Mouse (Mus musculus): ENCODE measurements around the gene Lhx1. TPM values are rescaled to one million over a fixed set of nuclear protein-coding genes. Genes with fewer than 3 reads are reported as not detected.

Lhx1 gene
- total and polyA plus RNA-seq, 3 experiments: 0.04 TPM; not detected in 2

- H3K79me2 ChIP-seq (replicated peaks; ENCODE audit: control insufficient read depth, extremely low read depth, insufficient read depth, poor library complexity, severe bottlenecking): peaks cover 28% of the 10 kb centered on the region
- H3K4me2 ChIP-seq (ENCODE audit: insufficient read depth, low read depth, poor library complexity, severe bottlenecking): no peak overlapping the region
- H3K36me3 ChIP-seq (replicated peaks in 1 of 2; ENCODE audit: control insufficient read depth in 1 of 2, insufficient read depth in 1 of 2, low read length in 1 of 2): peaks cover 32 to 71% of the 10 kb centered on the region in 2 experiments
- H3K9ac ChIP-seq (ENCODE audit: insufficient read depth, low read depth): no peak overlapping the region
- TF ChIP-seq MYC (IDR thresholded peaks at IDR 0.05; ENCODE audit: low read depth, low read length): no peak
- TF ChIP-seq POLR2AphosphoS2 (IDR thresholded peaks at IDR 0.05; ENCODE audit: low read depth, low read length): no peak
- no peak for TF ChIP-seq SMC3 (IDR thresholded peaks at IDR 0.05; ENCODE audit: low read depth, low read length)
- TF ChIP-seq BHLHE40 (IDR thresholded peaks at IDR 0.05; ENCODE audit: low read depth, low read length): no peak
- TF ChIP-seq RCOR1 (conservative IDR thresholded peaks at IDR 0.05; ENCODE audit: low read depth, low read length): no peak
- TF ChIP-seq ZNF384 (IDR thresholded peaks at IDR 0.05; ENCODE audit: low read depth, low read length): no peak
- no peak for TF ChIP-seq NRF1 (IDR thresholded peaks at IDR 0.05; ENCODE audit: low read depth, low read length)
- TF ChIP-seq MAX (IDR thresholded peaks at IDR 0.05; ENCODE audit: low read length): no peak
- TF ChIP-seq PAX5 (IDR thresholded peaks at IDR 0.05; ENCODE audit: low read length): no peak
- no peak overlapping the region for H3K4me3 ChIP-seq (replicated peaks in 1 of 3; ENCODE audit: low read depth in 2 of 3, low read length in 2 of 3, poor library complexity in 1 of 3)
- in situ Hi-C loops (cut with MboI; ENCODE audit: low pct_ligation_motif_present, low pct_unique_long_range_greater_than_20kb, low sequenced_read_pairs) (no loop called here), dilution Hi-C loops (cut with MboI; ENCODE audit: extremely low pct_ligation_motif_present, extremely low pct_unique_long_range_greater_than_20kb, low sequenced_read_pairs) (no loop called here)
- no peak for DNase-seq (ENCODE audit: extremely low read depth)
- no peaks in the 10 kb centered on the region for H3K27me3 ChIP-seq (replicated peaks)
- no peaks in the 10 kb centered on the region for H3K9me3 ChIP-seq (replicated peaks; ENCODE audit: low read length)
- peaks cover under 1 to 13% of the 10 kb centered on the region in 2 experiments; a peak in 3 of 4 replicates for H3K4me1 ChIP-seq (ENCODE audit: control insufficient read depth in 1 of 2, insufficient read depth in 2 of 2)
- no peak overlapping the region for H3K27ac ChIP-seq (ENCODE audit: insufficient read depth, low read depth)
Observed at GRCm38 (mm10) chr11:84473093-84473667, 52.2 kb downstream of the Lhx1 start.

Other genes with a start within 250 kb of the Lhx1 start
- 71.7 and 99.7 TPM in 2 replicates for gene Aatf, start 12.0 kb downstream of the Lhx1 start, total RNA-seq (2012; rRNA removed)
- gene Aatf, start 12.0 kb downstream of the Lhx1 start, total RNA-seq (2014; rRNA removed): 69.8 and 78.0 TPM in 2 replicates
- gene Aatf, start 12.0 kb downstream of the Lhx1 start, polyA plus RNA-seq (2012; ENCODE audit: insufficient read length, low read depth): 112 and 127 TPM in 2 replicates

Measured in CH12.LX (cell line).